Mouse (Mus musculus): Measurements from ENCODE around the gene Casp3. TPM values are rescaled to one million over a fixed set of nuclear protein-coding genes. Genes with fewer than 3 reads are reported as not detected.
A peak's percentile ranks its signal among the peaks of the same experiment; 100 is the strongest.
"Not testable (repeated sequence)": the region's sequence is repeated elsewhere in the genome, so short reads cannot be mapped to it uniquely, and the experiment has no call there.

Casp3 gene
- 10 to 100 TPM; 14.5 to 17.3 TPM for total RNA-seq (2021)

DNA sequence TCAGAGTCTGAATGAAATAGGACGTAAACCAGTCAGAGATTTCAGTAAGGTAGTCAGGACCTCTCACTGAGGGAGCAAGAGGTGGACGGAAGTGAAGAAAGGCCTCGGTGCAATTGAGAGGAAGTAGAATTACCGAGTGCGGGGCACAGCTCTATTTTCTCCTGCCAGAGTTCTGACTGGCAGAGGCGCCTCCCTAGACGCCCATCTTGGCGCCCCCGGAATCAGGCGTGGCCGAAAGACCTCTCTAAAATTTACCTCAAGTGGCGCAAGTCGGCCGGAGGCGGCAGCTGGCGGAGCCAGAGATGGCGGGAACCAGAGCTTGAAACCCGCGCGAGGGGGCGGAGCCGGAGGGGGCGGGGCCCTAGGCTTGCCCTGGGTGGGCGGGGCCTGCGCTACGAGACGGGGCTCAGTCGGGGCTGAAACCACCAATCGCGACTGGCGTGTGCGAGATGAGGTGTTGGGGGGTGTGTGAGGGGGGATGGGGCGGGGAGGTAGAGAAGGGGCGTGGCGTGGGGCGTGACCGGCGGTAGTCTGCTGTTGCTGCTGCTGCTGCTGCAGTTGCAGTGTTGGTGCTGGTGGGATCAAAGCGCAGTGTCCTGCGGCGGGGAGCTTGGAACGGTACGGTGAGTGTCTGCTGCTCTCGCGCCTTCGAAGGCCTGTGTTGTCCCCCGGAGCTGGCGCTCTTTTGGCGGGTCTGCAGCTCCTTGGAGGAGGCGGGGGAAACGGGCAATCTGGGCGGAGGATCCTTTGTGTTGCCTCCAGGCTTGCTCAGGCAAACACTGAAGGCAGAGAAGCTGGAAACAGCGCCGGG, at the start of gene Casp3, which contains the start of gene Primpol:
TSS of gene Casp3 (plus strand) at position 413 of the 811 bp plus-strand sequence.
TSS of gene Primpol (minus strand) at position 334 of the 811 bp plus-strand sequence.
- peak; percentile 91 to 95 for DNase-seq (ENCODE audit: low spot score in 2 of 2)
- intact Hi-C loops (cut with DNase I) = loop anchor here (1.0 to 5.0 kb wide), 2 partner anchors 50 to 65 kb away; partner anchors contain the start of gene Cenpu

DNA sequence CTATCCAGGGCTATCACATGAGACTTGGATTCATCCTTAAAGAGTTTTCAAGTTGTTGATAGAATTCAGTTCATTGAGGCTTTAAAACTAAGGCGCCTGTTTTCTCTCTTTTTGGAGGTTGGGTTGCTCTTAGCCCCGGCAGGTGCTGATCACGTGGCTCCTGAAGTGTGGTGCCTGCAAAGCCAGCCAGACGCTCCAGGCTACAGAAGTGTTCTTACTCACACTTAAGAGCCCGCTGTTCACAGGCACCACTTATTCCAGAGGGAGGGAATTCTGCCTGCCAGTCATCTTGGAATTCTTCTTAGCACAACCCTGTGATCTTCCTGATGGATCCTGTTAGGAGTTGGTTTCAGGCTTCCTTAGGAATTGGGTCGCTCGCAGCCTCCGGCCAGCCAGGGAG, 49.1 kb upstream of the Casp3 start:
- intact Hi-C loops (cut with DNase I) = loop anchor here (1.0 to 10.0 kb wide), 4 partner anchors 49 to 807 kb away; partner anchors contain the start of genes Casp3 and Primpol
- DNase-seq (ENCODE audit: low spot score in 2 of 2) = peak; percentile 23 to 72

DNA sequence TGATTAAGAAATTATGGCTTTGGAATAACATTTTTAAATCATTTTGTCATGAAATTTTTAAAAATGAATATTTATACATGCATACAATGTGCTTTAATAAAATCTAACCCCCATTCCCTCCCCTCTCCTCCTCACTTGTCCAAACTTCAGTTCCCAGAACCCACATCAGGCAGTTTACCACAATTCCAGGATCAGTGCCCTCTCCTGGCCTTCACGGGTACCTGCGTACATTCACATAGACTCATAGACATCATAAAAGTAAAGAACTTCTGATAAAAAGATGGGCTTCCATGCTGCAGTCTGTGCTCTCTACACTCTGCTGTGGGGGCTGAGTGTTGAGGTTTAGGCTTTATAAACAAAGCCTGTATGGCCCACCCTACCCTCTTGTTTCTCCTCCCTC, 48.1 kb upstream of the Casp3 start:
- intact Hi-C loops (cut with DNase I) = loop anchor here (5.0 to 10.0 kb wide), 2 partner anchors 368 to 806 kb away; no protein-coding TSS in a partner anchor
- no peak for DNase-seq (ENCODE audit: low spot score in 2 of 2)

DNA sequence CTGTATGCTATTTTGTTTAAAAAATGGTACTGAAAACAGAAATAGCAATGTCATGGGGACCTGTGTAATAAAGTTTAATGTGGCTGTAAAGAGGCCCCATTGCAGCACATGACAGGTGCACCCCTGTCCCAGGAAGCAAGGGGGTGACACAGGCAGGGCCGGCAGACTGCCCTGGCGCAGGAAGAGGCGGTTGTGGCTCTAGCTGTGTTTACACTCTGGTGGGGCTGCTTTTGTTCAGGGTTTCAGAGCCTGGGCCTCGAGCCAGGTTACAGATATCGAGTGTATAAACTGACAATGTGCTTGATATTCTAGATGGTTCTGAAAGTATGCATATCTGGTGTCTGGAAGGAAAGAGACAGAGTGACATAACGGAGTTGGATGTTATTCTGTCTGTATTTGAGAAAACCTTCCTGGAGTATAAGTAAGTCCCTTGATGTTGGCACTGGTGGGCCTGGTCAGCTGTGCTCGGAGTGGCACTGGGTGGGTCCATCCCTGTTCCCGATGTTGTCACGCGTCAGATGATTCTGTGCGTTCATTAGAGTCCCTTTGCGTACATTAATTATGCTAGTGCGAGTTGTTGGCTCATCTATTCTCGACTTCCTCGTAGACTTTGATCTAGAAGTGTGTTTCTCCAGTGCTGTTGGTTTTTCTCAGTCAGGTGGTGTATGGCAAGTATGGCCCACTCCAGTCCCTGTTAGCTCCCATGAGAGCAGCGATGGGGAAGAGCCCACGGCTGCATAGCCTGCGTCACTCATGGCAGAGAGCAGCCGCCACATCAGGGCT, 47.2 kb upstream of the Casp3 start:
- no peak for DNase-seq (ENCODE audit: low spot score in 2 of 2)
- intact Hi-C loops (cut with DNase I) = loop anchor here (5.0 to 10.0 kb wide), 2 partner anchors 367 to 805 kb away; no protein-coding TSS in a partner anchor

DNA sequence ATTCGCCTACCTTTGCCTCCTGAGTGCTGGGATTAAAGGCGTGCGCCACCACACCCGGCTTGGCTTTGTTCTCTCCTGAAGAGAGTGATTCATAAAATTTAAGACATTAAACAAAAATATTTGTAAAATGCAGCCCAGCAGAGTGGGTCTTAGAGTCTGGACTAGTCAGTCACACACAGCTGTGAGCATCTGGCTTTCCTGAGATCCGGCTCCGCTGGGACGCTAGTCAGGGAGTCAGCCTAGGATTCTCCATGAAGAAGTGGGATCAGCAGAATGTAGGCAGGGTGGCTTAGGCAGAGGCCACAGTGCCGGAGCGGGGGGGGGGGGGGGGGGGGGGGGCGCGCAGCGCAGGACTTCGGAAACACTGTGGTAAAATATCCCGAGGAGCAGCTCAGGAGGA, 46.4 kb upstream of the Casp3 start:
- DNase-seq (ENCODE audit: low spot score in 2 of 2) = no peak
- intact Hi-C loops (cut with DNase I) = no loop called here

DNA sequence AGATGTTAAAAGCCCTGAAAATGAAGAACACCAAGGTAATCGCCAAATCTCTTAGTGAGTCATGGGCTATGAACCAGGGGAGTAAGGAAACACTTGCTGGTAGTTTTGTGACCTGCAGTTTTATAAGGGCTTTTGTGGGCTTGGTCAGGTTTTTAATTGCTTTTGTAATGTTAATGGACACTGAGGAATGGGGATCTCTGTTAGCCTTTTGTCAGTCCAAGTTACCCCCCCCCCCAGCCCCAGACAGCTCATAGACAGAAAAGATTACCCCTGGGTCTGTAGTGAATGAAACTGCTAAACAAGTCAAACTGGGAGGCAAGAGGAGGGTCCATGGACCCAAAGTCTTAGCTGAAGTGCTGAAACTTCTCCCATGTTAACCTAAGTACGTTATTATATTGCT, 43.6 kb upstream of the Casp3 start:
- no peak for DNase-seq (ENCODE audit: low spot score in 2 of 2)
- intact Hi-C loops (cut with DNase I) = no loop called here

DNA sequence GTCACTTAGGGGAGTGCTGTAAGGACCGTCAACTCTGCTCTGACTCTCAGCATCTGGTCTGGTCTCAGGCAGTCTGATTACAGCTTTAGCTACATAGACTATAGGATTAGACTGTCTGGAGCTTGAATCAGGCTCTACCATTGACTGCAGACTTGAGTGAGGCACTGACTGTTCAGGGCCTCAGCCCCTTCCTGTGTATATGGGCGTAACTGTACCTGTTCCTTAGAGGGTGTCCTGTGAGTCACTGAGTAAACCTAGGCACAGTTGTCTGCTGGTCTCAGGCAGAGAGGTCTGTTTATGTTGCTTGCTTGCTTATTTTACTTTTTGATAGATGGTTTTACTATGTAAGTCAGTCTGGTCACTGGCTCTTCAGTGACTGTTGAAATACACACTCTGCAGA, 43.1 kb upstream of the Casp3 start:
- intact Hi-C loops (cut with DNase I) = no loop called here
- DNase-seq (ENCODE audit: low spot score in 2 of 2) = no peak

DNA sequence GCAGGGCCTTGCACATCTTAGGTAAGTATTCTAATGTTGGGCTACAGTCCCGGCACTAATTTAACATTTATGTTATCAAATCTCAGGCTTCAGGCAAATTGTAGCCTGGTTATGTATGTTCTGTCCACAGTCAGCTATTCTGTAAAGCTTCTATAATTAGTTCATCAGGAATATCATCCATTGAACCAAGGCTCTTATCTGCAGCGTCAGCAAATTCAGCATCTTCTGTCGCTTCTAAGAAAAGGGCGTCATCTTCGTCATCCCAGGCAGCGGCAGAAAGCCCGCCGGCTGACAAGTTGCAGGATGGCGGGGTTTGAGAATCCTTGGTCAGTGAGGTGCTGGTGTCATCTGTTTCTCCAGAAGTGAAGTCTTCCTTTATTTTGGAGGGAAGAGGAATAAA, 38.3 kb upstream of the Casp3 start:
- DNase-seq (ENCODE audit: low spot score in 2 of 2) = no peak
- intact Hi-C loops (cut with DNase I) = no loop called here

DNA sequence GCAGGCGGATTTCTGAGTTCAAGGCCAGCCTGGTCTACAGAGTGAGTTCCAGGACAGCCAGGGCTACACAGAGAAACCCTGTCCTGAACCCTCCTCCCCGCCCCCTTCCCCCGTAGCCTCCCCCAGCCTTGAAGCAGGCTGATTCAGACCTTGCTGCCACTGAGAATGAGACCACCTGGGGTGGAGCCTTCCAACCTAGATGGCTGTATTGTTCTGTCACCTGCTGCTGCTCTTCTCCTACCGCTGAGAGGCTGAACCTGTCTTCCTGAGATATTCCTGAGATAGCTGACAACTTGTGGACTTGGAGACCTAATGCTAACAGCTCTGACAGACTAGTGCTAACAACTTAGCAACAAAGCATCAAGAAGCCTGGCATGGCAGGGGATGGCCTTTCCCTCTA, 32.8 kb upstream of the Casp3 start:
- DNase-seq (ENCODE audit: low spot score in 2 of 2); intact Hi-C loops (cut with DNase I): not testable (repeated sequence)

DNA sequence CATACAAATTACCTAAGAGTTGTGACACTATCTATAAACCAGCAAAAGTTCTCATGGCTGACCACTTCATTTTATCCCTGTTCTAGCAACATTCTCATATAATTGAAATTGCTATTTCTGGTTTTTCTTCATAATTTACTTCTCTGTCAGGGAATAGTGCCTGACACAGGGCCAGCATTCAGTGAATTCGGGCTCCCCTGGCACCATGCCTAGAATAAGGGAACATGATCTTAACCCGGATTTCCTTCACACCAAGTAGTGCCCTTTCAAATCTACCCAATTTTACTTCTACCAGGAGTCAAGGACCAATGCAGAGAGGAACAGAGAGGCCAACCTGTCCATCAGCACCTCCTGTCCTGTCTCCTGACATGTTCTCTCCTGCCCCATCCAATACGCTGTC, 31.5 kb upstream of the Casp3 start:
- intact Hi-C loops (cut with DNase I) = no loop called here
- DNase-seq (ENCODE audit: low spot score in 2 of 2) = no peak

DNA sequence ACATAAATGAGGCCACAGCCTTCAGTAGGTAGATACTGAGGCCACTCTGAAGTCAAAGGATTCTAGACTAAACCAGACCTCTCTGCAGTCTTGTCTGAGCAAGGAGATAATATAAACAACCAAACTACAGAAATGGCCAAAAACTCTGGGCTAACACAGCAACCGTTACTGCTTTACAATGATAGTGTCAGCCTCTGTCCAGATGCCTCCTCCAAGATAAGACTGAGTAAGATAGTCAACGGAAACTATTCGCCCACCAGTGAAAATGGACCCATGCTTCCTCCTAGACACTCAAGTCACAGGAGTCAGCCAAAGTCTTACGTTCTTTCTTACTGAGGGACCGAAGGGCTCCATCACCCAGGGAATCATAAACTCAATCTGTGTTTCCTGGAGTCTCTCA, 29.2 kb upstream of the Casp3 start:
- intact Hi-C loops (cut with DNase I) = no loop called here
- no peak for DNase-seq (ENCODE audit: low spot score in 2 of 2)

DNA sequence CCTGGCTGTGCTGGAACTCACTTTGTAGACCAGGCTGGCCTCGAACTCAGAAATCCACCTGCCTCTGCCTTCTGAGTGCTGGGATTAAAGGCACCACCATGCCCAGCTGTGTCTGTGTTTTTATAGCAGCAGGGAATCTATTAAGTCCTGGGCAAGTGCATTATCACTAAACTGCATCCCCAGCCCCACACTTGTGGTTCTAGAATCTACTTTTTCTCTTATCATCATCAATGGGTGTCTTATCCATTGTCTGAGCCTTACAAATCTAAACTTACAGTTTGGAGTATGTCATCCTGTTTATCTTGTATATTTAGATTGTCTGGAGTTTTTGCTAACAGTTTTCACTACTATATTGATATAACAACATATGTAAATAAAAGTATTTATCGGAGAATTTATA, 28.4 kb upstream of the Casp3 start:
- no peak for DNase-seq (ENCODE audit: low spot score in 2 of 2)
- intact Hi-C loops (cut with DNase I) = no loop called here

DNA sequence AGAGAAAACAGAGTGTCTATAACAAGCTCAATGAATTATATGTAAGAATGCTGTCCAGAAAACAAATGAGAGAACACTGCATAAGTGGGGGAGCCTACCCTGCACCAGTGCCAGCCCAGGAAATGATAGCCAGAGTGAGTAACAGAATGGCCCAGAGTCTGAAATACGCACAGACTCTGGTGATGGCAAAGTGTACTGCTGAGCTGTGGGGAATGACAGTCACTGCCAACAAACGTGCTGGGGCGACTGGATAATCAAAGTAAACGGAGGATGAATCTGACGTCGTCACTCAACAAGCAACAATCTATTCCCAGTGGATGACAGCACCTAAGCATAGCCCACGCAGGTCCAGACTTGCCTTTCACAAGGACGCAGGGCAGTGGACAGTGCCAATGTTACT, 24.0 kb upstream of the Casp3 start:
- intact Hi-C loops (cut with DNase I) = no loop called here
- DNase-seq (ENCODE audit: low spot score in 2 of 2) = no peak

DNA sequence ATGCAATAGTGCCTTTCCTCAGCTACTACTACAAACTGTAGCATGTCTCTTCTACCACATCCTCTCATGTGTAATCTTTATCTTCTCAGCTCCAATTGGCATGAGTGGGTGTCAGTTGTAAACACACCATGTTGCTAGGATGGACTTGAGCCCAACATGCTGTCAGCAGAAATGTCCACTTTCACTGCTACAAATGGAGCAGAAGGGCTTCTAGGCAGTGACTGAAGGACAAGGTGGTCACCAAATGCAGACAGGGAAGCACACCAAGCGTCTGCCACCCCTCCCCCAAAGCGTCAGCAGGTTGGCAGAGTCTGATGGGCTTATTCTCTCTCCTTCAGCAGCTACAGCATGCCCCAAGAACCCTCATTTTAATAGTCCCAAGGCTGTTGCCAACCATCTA, 23.3 kb upstream of the Casp3 start:
- intact Hi-C loops (cut with DNase I) = no loop called here
- DNase-seq (ENCODE audit: low spot score in 2 of 2) = no peak

DNA sequence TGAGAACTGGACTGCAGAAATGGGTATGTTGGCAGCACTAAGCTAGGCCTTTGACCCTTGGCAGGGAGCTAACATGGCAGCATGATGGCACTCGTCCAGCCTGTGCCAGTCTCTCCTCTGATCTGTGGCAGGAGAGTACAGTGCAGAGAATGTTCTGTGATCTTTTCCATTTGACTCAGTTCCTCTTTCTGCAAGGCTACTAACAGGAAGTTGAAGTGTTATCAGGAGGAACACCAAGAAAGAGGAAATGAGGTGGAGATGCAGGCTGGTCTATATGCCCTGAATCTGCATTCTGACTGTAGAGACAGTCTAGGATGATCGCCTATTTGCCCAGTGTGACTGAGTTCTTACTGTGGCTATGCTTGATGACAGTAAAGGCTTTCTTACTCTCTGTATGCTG, 21.5 kb upstream of the Casp3 start:
- intact Hi-C loops (cut with DNase I) = no loop called here
- DNase-seq (ENCODE audit: low spot score in 2 of 2) = peak; percentile 8 to 11

DNA sequence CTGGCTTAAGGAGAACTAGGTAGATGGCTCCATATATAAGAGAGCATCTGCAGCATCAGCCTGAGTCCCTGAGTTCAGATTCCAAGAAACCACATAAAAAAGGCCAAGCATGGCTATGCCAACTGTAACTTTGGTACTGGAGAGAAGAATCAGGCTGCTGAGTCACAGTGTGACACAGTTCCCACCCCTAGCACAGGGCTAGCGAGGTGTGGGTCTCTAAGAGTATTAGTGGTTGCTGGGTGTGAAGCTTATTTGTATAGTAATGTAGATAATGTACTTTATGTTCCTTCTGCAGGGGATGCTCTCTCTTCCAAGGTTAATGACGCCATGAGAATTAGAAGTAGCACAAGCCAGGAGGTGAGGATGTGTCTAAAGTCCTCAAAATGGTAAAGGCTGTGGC, 20.6 kb upstream of the Casp3 start:
- intact Hi-C loops (cut with DNase I) = no loop called here
- no peak for DNase-seq (ENCODE audit: low spot score in 2 of 2)

DNA sequence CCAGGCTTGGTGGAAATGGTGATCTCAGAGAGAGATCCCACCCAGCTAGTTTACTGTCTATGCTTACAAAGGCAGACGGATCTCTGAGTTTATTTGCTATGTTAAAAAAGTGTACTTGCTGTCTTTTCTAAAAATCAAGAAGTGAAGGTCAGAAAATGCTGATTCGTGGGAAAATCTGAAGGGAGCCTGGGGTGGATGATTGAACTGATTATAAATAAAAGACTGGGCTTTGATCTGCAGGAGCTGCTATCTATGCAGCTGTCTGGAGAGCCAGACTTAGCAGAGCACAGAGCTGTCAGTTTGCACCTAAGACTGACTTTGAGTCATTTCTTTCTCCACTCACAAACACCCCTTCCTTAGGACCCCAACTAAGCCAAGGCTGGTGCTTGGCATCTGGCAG, 19.7 kb upstream of the Casp3 start:
- DNase-seq (ENCODE audit: low spot score in 2 of 2) = no peak
- intact Hi-C loops (cut with DNase I) = no loop called here

DNA sequence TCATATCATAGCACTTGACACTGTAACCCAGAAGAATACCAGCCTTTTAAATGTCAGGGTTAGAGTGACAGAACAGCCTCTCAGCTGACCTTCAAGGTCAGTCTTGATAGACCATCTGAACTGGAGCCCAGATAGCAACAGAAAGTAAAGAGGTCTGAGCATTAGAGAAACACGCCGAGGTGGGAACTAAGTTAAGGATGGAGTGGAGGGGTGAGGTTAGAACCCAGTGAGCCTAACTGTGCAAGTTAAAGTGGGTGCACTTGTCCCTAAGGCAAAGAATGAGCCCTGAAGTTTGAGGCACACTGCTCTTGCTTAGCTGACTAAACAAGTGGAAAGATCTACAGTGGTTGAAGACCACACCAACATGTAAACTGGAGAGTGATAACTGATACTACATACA, 19.0 kb upstream of the Casp3 start:
- DNase-seq (ENCODE audit: low spot score in 2 of 2) = no peak

DNA sequence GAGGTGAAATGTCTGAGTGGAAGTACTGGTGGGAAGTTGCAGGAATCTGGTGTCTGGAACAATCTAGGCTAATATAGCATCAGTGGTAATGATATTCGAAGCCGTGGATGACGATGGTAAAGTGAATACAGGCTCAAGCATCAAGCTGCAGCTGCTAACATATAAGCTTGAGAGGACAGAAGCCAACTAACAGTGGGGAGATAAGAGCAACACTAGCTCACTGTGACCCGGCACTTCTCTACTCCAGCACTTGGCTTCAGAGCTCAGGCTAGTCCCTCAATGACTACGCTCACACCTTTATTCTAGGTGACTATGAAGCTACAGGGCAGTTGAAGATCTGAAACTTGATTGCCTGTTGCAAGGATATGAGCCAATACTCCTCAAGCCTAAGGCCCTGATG, 18.3 kb upstream of the Casp3 start:
- intact Hi-C loops (cut with DNase I) = no loop called here
- no peak for DNase-seq (ENCODE audit: low spot score in 2 of 2)

More for the DNA sequence above, 19.0 kb upstream of the Casp3 start:
- intact Hi-C loops (cut with DNase I) = no loop called here

DNA sequence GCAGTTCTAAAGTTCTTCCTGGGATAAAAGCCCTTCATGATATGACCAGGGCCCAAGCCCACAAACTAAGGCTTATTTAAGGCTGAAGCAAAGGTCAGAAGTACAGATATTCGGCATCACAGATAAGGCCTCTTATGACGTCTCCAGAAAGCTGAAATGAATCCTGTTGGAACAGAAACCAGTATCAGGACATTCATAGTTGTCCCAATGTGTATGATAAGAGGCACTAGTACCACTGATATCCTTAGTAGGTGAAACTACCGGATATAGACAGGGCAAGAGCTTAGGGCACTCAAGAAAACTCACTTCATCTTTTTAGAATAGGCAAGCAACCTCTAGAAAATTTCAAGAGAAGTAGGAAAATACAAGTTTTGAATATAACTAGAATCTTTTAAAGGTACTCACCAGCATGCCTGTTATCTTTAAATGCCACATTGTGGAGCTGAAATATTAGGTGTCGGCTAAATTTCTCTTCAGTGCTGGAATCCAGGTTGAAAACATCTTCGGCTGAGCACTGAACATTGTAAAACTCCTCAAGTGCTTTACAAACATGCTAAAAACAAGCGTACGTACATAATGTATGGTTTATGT, 17.7 kb upstream of the Casp3 start:
- DNase-seq (ENCODE audit: low spot score in 2 of 2) = no peak
- intact Hi-C loops (cut with DNase I) = no loop called here
